Mouse (Mus musculus) C2C12 (cell line): ENCODE measurements around the gene Bace1.

ENCODE experiments used
- CEBPB ChIP-seq: IDR thresholded peaks from one replicate; pipeline ENCODE4 v1.6.1; 2011; ENCODE audit warnings: low read depth, mild to moderate bottlenecking, control low read depth, moderate library complexity
- CTCF ChIP-seq: IDR thresholded peaks from one replicate; pipeline ENCODE4 v1.5.1; 2011; ENCODE audit not compliant: control insufficient read depth, insufficient read depth, insufficient read length
- MAX ChIP-seq: IDR thresholded peaks from one replicate; pipeline ENCODE4 v1.6.1; 2011; ENCODE audit warnings: mild to moderate bottlenecking, control low read depth
- MYOD1 ChIP-seq: IDR thresholded peaks from one replicate; pipeline ENCODE4 v1.6.1; 2011; ENCODE audit warnings: low read depth; ENCODE audit not compliant: control insufficient read depth, insufficient read length
- MYOG ChIP-seq: IDR thresholded peaks from one replicate; pipeline ENCODE4 v1.6.1; 2011; ENCODE audit not compliant: control insufficient read depth, insufficient read length; ENCODE audit errors: extremely low read depth
- USF1 ChIP-seq: IDR thresholded peaks from one replicate; pipeline ENCODE4 v1.6.1; 2011; ENCODE audit warnings: low read depth, mild to moderate bottlenecking, control low read depth, moderate library complexity

DNA sequence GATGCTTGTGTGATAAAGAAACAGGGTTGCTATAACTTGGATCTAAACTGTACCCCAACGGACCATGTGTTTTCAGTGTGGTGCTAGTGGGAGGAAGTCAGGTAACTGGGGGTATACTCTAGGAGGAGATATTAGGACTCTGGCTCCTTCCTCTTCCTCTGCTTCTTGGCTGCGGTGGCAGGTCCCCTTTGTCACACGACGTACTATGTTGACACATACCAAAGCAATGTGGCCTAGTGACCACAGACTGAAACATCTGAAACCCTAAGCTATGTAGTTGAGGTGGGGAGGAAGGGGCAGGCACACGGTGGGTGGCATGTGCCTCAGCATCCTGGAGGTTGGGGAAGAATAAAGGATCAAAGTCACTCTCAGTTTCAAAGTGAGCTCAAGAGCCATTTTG, 12.9 kb downstream of the Bace1 start:
- TF ChIP-seq CTCF (no peak), MAX (no peak), USF1 (no peak), MYOG (no peak), CEBPB (no peak), MYOD1 (no peak)
